Mouse (Mus musculus) CD4-positive, CD25-positive, alpha-beta regulatory T cell (primary cell): ENCODE results near the gene Gckr. TPM values are rescaled to one million over a fixed set of nuclear protein-coding genes. Genes with fewer than 3 reads are reported as not detected.

Experiments
- polyA plus RNA-seq: library from polyadenylated mRNA; unstranded; fragments of 100-300 nt; shearing (Covaris generic); gene quantifications from one replicate; pipeline ENCODE4 v1.2.1, GENCODE M21; 2017

The Gckr gene
- 0.38 TPM for polyA plus RNA-seq

GRCm38 (mm10) chr5:31297047-31297757 is at the start of gene Gckr:
TSS of gene Gckr (plus strand) at chr5:31297443.

DNA sequence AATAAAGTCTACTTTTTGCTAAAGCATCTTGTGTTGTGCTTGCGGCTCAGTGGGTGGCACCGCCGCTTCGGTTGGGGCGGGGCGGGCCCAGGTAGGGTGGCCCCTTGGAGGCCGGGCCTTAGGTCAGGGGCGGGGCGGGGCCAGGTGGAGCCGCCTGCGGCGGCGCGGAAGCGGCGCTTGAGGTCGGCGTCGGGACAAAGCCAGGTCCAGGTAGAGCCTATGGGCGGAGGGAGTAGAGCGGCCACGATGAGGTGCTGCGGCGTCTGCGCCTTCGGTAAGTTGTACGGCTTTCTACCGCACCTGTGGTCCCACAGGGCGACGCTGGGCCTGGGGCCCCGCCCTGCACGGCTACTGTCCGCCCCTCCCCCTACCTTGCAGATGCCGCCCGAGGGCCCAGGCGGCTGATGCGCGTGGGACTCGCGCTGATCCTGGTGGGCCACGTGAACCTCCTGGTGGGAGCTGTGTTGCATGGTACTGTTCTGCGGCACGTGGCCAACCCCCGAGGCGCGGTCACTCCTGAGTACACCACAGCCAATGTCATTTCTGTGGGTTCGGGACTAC is 45.6 kb upstream of the Gckr start, which contains the start of gene Krtcap3:
TSS of gene Krtcap3 (plus strand) at position 151 of the 561 bp plus-strand sequence.

DNA sequence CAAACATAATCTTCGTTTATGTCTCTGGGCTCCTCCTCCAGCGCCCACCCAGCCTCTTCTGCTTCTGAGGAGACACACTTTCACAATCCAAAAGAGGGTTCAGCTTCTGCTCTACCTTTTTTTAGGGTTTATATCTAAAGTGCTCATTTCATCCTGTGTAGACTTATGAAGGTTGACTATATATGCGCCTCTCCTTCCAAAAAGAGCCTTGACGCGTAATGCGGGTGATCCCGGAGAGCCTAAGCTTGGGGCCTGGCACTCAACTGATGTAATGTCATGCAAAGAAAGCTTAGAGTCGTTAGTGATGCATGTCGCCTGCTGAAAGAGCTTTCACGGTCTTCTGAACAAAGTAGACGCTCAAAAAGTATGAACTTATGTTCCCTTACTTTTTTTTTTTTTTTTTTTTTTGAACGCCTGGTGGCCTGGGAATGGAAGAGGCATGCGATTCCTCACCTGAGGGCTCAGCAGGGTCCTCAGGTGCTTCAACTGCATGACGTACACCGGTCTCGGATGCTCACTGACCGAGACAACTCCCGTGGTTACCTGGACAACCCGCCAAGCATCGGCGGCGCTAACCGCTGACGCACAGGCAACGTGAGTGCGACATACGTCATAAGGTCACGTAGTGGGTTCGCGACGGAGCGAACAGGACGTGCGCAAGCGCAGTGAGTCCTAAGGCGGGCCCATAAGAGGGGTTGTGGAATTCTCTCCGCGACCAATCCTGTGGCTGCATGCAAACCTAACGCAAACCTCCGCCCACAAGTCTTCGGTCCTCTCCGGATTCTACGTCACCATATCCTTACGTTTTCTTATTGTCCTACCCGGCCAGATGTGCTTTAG is 6.5 kb upstream of the Gckr start, which contains the start of gene Ift172:
TSS of gene Ift172 (minus strand) at position 596 of the 840 bp plus-strand sequence.

DNA sequence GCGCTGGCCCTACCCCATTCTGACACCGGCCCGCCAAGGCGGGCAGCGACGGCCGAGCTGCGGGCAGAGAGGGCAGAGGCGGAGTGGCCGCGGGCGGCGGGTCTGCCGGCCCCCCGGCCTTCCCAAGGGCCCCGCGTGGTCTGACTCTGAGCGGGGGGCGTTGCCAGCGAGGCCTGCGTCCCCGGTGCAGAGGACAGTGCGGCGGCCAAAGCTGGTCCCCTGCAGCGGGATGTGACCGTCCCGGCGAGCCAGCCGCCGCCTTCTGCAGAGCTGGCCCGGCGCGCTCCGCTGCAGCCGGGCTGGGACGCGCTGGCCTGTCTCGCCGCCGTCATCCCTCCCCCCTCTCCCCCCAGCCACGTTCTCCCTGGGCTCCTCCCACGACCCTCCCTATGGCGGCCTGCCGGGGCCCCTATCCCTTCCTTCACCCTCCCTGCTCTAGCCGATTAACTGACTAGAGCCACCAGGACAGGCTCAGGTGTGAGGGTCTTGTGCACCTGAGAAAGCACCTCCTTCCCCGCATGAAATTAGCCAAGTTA is 1.6 kb upstream of the Gckr start, which contains the start of gene Fndc4:
TSS of gene Fndc4 (minus strand) at position 475 of the 536 bp plus-strand sequence.

Other genes starting within 250 kb of the Gckr start
- 96.1 TPM for gene Atraid, start 249.1 kb upstream of the Gckr start, polyA plus RNA-seq
- 8.9 TPM for gene Slc5a6, start 248.5 kb upstream of the Gckr start, polyA plus RNA-seq
- 29.4 TPM for gene Cad, start 242.7 kb upstream of the Gckr start, polyA plus RNA-seq
- gene Dnajc5g, start 191.2 kb upstream of the Gckr start, polyA plus RNA-seq = not detected
- not detected for gene Slc30a3, start 189.2 kb upstream of the Gckr start, polyA plus RNA-seq
- not detected for gene Trim54, start 180.7 kb upstream of the Gckr start, polyA plus RNA-seq
- not detected for gene Ucn, start 158.6 kb upstream of the Gckr start, polyA plus RNA-seq
- gene Mpv17, start 143.2 kb upstream of the Gckr start, polyA plus RNA-seq = 39.5 TPM
- 2.0 TPM for gene Gm29609, start 117.5 kb upstream of the Gckr start, polyA plus RNA-seq
- gene Gtf3c2, start 117.3 kb upstream of the Gckr start, polyA plus RNA-seq = 90.6 TPM
- gene Snx17, start 104.2 kb upstream of the Gckr start, polyA plus RNA-seq = 125 TPM
- 85.0 TPM for gene Eif2b4, start 104.0 kb upstream of the Gckr start, polyA plus RNA-seq
- 25.6 TPM for gene Zfp513, start 95.1 kb upstream of the Gckr start, polyA plus RNA-seq
- gene Ppm1g, start 76.8 kb upstream of the Gckr start, polyA plus RNA-seq = 139 TPM
- 182 TPM for gene Nrbp1, start 56.6 kb upstream of the Gckr start, polyA plus RNA-seq
- 1.2 TPM for gene Gm9970, start 56.2 kb upstream of the Gckr start, polyA plus RNA-seq
- 74.3 TPM for gene Krtcap3, start 45.8 kb upstream of the Gckr start, polyA plus RNA-seq
- gene Ift172, start 6.3 kb upstream of the Gckr start, polyA plus RNA-seq = 10.3 TPM
- gene Fndc4, start 1.4 kb upstream of the Gckr start, polyA plus RNA-seq = 0.35 TPM
- 57.8 TPM for gene Zfp512, start 155.0 kb downstream of the Gckr start, polyA plus RNA-seq
- 0.18 TPM for gene 4930548H24Rik, start 188.3 kb downstream of the Gckr start, polyA plus RNA-seq
- gene Gpn1, start 197.3 kb downstream of the Gckr start, polyA plus RNA-seq = 41.8 TPM
- 47.3 TPM for gene Slc4a1ap, start 229.6 kb downstream of the Gckr start, polyA plus RNA-seq
- 23.1 TPM for gene Supt7l, start 230.4 kb downstream of the Gckr start, polyA plus RNA-seq